Mouse (Mus musculus) spleen, adult 12 weeks (tissue): Measurements from ENCODE around the gene Pla2g4e.

Source experiments
- DNase-seq: peaks from one replicate; pipeline ENCODE4 v3.0.0; 2022; ENCODE audit warnings: low spot score

The Pla2g4e gene

GRCm38 (mm10) chr2:120153586-120154360 is 91.4 kb downstream of the Pla2g4e start:
- DNase-seq: peak; percentile 21

DNA sequence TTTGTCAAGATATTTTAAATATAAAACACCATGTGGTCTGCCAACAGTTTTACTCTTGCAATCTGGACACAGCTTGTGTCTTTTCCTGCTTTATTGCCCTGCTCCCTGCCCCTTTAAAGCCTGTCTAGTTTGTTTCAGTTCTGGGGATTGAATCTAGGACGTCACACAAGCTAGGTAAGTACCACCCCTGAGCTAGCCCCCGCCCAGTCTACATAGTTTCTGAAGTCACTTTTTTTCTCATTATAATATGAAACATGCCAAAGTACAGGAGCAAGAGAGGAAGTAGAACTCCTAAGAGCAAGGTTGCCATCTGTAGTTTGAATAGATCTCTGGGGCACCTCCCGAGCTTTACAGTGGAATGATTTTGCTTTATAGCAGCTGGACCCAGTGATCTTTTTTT is 94.6 kb downstream of the Pla2g4e start:
- no peak for DNase-seq

- no peak for DNase-seq
Observed at GRCm38 (mm10) chr2:120149634-120150033, 95.5 kb downstream of the Pla2g4e start.

DNA sequence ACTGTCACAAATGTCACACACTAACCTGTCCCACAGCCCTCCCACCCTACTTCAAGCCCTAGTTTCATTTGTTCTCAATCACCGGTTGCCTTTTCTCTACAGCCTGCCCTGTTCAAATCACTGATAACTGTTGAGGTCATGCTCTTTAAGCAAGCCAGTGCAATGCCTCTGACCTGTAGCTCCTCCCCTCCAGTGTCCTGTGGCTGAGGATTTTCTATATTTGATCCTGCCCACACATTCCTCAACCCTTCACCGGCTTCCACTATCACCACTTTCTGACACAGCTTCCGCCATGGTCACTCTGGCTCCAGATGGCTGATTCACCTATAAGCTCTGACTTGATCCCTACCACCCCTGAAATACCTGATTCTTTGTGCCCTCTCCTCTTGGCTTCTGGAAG is 97.1 kb downstream of the Pla2g4e start:
- no peak for DNase-seq

- no peak for DNase-seq
Observed at GRCm38 (mm10) chr2:120147364-120147763, 97.8 kb downstream of the Pla2g4e start.

GRCm38 (mm10) chr2:120146543-120146942 is 98.6 kb downstream of the Pla2g4e start:
- DNase-seq: no peak

GRCm38 (mm10) chr2:120144390-120144789 is 100.7 kb downstream of the Pla2g4e start:
- no peak for DNase-seq

GRCm38 (mm10) chr2:120142336-120142735 is 102.8 kb downstream of the Pla2g4e start:
- DNase-seq: no peak

DNA sequence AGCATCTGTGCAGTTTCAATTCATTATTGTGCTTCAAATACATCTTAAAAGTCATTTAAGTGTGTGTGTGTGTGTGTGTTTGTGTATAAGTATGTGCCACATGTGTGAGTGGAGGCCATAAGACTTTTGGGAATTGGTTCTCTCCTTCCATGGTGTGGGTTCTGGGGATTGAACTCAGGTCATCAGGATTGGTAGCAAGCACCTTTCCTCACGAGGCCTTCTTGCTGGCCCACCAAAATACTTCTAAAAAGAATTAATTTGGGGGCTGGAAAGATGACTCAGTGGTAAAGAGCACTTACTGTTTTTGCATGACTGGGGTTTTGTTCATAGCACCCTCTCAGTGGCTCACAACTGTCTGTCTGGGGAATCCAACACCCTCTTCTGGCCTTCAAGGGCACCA is 103.5 kb downstream of the Pla2g4e start:
- DNase-seq: no peak

GRCm38 (mm10) chr2:120140326-120140725 is 104.8 kb downstream of the Pla2g4e start:
- no peak for DNase-seq

GRCm38 (mm10) chr2:120139091-120139490 is 106.0 kb downstream of the Pla2g4e start:
- DNase-seq: no peak

DNA sequence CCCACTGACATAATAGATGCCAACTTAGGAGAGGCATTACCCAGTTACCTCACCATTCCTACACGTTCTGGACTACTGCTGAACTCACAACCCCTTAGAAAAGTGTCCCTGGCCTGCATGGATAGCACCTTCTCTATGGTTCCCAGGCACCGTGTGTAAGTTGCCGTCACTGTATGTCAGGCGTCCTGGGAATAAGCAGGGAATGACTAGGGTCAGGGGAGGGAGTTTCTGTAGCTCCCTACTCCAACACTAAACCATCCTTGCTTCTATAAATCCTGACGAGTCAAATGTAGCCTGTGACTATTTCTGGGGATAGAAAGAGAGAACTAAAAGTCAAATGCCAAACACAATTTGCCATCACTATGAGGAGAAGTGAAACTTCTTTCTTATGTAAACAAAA is 107.9 kb downstream of the Pla2g4e start:
- no peak for DNase-seq

GRCm38 (mm10) chr2:120134453-120135075 is 110.6 kb downstream of the Pla2g4e start:
- DNase-seq: no peak

DNA sequence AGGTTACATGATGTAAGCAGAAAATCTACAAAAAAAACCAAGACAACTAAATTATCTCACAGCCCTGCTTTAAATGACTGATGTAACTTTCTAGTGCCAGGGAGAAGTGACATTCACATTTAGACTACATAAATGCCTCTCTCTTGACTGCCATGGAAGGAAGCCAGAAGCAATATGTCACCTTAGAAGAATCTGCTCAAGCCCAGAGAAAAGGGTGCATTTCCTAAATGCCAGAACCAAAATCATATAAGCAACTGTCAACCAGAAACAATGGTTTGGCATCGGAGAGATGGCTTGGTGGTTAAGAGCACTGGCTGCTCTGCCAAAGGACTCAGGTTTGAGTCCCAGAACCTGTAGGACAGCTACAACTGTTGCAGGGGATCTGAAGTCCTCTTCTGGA is 113.3 kb downstream of the Pla2g4e start:
- DNase-seq: no peak

DNA sequence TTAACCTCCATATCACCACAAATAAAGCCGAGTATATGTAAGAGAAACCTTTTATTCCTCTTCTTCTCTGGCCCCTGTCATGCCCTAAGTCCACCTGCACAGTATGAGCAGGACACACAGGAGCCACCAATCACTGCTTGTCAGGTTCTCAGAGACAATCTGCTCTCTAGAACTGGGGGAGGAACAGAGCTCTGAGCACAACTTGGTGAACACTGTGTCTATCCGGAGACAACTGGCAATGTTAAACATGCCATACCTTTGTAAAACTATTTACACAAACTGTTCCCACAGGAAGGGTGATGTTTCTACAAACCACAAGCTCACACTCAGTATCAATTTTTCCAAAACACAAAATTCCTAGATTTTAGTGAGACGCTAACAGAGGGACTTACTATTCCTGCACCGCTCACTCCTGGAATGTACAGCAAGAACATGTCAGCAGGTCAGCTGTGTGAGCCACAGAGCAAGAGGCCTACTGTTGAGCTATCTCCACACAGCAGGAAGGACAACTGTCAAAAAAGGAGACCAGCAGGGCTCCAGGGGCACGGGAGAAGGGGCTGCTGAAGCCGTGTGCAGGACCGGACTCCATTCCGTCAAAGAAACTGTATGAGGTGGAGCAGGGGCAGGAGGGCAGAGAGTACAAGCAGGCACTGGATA is 115.8 kb downstream of the Pla2g4e start:
- no peak for DNase-seq

DNA sequence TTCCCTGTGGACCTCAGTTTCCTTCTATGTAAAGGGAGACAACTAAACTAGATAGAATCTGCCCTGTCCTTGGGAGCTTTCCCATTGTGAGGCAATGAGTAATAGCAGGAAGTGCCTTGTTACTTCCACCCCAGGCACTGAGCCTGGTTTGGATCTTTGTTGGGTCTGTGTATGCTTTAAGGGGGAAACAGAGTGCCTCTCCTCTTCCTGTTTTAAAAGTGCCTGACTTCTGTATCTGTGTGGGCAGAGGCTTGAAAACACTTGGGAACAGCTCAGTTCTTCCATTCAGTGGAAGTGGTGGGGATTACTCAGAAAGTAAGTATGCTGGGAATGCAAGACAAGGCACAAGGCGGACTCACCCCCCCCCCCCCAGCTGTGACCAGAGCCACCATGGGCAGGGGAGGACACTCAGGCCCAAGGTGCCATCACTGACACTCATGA is 116.5 kb downstream of the Pla2g4e start:
- no peak for DNase-seq

DNA sequence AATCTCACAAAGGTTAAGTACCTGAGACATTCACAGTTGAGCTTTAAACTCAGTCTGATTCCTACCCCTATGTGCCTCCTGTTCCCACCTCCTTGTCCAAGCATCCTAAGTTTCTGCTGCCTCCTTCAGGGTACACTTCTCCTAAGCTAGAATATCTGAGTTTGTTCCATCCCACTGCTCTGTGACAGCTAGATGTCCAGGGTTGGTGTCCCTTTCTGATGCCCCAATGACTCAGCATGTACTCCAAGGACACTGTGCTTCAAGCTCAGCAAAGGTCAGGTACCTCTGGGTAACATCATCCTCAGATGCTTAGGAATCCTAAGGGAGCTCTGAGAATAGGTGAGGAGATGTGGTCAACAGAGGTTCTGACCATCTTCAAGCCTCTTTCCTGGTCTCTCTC is 117.1 kb downstream of the Pla2g4e start:
- no peak for DNase-seq

DNA sequence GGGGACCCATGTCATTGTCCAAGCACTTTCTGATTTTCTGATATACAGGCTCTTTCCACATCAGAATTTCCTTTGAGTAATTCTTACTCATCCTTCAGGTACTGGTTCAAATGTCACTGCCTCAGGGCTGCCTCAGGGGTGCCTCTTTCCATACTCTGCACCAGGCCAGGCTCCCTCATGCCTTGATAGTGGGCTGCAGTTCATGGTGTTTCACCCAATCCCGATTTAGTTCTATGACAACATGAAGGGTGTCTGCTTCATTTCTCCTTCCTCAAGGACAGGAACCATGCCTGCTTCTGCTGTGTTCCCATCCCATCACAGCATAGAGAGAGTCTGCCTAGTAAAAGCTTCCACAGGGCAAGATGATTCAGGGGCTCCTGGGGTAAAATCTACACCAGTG is 118.2 kb downstream of the Pla2g4e start:
- DNase-seq: no peak

DNA sequence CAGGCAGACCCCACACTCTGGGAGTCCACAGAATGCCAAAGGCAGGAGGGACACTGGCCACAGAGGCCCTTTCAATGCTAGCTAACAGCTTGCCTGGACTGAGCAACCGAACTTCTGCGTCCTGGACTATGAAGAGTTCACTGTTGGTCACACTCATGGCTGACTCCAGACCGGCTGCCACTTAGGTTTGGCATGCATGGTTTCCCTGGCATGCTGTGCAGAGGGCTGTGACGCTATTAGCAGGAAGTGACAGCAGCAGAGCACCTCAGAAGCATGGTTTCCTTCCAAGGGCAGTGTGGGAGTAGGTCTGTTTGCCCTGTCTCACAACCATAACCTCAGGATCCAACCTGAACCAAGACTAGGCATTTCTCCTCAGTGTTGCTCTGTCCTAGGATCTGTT is 118.7 kb downstream of the Pla2g4e start:
- DNase-seq: no peak

- DNase-seq: no peak
Observed at GRCm38 (mm10) chr2:120125461-120125860, 119.7 kb downstream of the Pla2g4e start.

DNA sequence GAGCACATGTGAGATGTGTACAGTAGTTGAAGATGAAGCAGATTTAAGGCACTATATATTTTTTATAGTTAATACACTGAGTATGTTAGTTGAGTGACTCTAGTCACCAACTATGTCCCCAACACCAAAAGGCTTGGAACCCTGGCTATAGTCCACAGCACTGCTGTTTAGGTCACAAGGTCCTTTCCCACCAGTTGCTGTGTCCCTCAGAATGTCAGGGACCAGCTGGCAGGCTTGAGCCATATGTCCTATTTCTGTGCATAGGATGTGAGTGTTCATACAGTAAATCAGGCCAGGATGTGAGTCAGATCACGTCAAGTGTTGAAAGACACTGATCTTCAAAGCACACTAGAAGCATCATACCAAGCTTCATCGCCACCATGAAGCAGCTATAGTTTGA is 120.2 kb downstream of the Pla2g4e start:
- DNase-seq: no peak

DNA sequence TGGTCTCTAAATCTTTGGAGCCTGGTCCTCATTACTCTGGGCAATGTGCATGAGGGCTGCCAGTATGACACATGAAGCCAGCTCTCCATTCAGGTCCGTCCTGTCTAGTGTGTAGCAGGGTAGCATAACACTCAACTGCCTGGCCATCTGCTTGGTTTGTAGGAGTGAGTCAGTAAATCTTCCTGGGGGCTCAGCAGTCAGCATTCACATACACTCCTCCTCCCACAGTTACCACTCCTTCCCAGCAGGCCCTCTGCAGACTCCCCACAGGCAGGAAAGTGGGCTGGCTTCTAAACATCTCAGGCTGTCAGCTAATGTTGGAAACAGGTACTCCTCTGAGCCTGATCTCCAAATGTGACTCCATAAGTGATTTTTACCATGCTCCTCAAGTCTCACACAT is 121.0 kb downstream of the Pla2g4e start:
- DNase-seq: no peak

DNA sequence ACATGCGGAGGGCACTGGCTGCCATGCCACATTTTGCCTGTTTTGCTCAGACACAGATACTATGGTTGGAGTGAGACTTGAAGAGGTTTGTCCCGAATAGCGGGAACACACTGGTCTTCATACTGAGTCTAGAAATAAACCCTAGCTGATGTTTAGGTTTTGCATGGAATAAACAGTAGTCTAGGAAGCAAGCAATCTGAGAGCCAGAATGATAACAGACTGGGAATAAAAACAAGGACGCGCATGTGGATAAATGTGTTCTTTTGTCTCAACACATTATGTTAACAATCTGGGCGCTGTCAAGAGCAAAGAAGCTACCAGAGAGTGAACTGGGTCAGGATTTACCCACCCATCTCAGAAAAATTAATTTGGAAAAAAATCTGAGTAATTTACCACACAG is 122.2 kb downstream of the Pla2g4e start:
- DNase-seq: no peak
